Mouse (Mus musculus): ENCODE measurements around the gene Tlr2. TPM values are rescaled to one million over a fixed set of nuclear protein-coding genes. Genes with fewer than 3 reads are reported as not detected.
A peak's percentile ranks its signal among the peaks of the same experiment; 100 is the strongest.

The Tlr2 gene
- polyA plus RNA-seq, 1 experiment from 2014 or later = 1.4 TPM

DNA sequence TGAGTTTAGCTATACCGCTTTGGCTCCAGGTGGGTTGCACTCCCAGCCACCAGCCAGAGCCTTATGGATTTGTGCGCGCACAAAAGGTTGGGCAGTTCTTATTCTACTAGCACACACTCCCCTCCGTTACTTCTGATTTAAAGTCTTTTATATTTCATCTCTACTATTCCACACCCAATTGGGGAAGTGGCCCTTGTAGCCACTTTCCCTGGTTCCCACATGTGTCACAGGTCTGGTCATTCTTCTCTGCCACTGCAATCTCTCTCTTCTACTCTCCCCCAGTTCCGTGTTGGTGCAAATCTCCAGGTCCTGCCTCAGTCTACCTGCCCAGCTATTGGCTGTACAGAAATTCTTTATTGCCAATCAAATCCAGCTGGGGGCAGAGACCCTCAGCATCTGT, 14.1 kb upstream of the Tlr2 start:
- Histone ChIP-seq H3K4me3 (ENCODE audit: low read depth, low read length) (no peak overlapping the region), H3K9ac (ENCODE audit: low read length) (no peak overlapping the region), H3K4me1 (replicated peaks; ENCODE audit: control insufficient read depth, insufficient read depth, low read length) (no peaks in the 10 kb centered on the region), H3K27me3 (ENCODE audit: control insufficient read depth, insufficient read depth, low read length) (no peaks in the 10 kb centered on the region), H3K36me3 (ENCODE audit: control insufficient read depth, insufficient read depth, low read length) (no peaks in the 10 kb centered on the region), H3K9me3 (ENCODE audit: control insufficient read depth, low read length) (no peaks in the 10 kb centered on the region), H3K27ac (ENCODE audit: low read depth, low read length) (no peak overlapping the region), H3K4me2 (ENCODE audit: low read depth, low read length, severe bottlenecking) (no peak overlapping the region)
- DNase-seq (ENCODE audit: low spot score) = no peak
- WGBS = 87% methylated on average over 5 of the region's 5 CpGs
- no peak for ATAC-seq (replicated peaks; ENCODE audit: low FRiP score)

DNA sequence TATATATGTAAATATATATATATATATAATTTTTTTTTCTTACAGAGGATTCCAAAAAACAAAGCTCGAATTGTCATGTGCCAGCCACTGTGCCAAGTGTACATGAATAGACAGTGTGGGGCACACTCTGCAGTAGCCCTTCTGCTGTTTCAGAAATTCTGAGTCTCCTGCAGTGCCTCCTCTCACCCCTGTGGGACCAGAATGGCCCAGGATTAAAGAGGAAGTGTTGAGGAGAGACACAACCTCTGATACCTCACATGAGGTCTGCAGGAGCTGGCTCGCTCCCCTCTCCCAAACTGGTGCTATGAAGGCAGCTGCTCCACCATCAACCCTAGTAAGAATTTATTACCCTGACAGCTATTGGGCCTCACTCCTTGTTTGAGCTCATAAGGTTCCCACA, 7.8 kb upstream of the Tlr2 start:
- no peak for DNase-seq (ENCODE audit: low spot score)
- ATAC-seq (replicated peaks; ENCODE audit: low FRiP score) = no peak
- Histone ChIP-seq H3K9me3 (ENCODE audit: control insufficient read depth, low read length) (no peaks in the 10 kb centered on the region), H3K4me1 (replicated peaks; ENCODE audit: control insufficient read depth, insufficient read depth, low read length) (no peaks in the 10 kb centered on the region), H3K4me2 (ENCODE audit: low read depth, low read length, severe bottlenecking) (no peak overlapping the region), H3K9ac (ENCODE audit: low read length) (no peak overlapping the region), H3K27ac (ENCODE audit: low read depth, low read length) (no peak overlapping the region), H3K36me3 (ENCODE audit: control insufficient read depth, insufficient read depth, low read length) (no peaks in the 10 kb centered on the region), H3K27me3 (ENCODE audit: control insufficient read depth, insufficient read depth, low read length) (no peaks in the 10 kb centered on the region), H3K4me3 (ENCODE audit: low read depth, low read length) (no peak overlapping the region)
- 88% methylated on average over 2 of the region's 2 CpGs for WGBS

DNA sequence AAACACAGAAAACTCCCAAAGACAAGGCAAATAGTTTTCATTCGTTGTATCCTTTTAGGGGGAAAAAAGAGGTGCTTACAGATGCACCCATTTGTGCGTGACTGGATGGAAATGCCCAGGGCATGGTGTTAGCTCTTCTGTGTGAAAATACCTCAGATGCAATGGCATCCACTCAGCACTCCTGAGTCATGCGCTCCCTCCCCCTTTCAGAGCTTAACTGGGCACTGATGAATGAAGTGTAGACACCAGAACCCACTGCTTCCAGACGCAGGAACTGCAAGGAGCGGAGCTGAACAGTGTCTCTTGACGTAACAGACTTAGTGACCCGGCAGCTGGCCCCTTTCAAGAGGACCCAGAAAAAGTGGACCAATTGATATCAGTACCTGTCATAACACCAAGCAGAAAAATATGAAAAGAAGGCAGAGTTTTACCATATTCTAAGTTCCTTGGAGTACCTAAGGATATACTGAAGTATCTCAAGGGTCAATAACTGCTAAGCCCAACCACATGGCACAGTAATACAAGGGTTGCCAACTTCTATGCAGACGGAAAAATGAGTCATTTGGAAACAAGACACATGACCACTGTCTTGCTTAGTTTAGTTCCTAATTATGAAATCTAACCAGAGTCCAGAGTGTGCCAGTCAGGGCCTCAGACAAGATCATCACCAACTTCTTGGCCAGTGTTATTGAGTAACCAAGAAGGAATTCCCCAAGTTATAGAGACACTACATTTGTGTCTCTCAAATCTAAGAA, 3.4 kb upstream of the Tlr2 start:
- Histone ChIP-seq H3K4me2 (ENCODE audit: low read depth, low read length, severe bottlenecking) (no peak overlapping the region), H3K4me1 (replicated peaks; ENCODE audit: control insufficient read depth, insufficient read depth, low read length) (0 out of 2 replicates have a peak, but pooled peaks cover 3% of the 10 kb centered on the region), H3K36me3 (ENCODE audit: control insufficient read depth, insufficient read depth, low read length) (no peaks in the 10 kb centered on the region), H3K9ac (ENCODE audit: low read length) (no peak overlapping the region), H3K9me3 (ENCODE audit: control insufficient read depth, low read length) (no peaks in the 10 kb centered on the region), H3K4me3 (ENCODE audit: low read depth, low read length) (no peak overlapping the region), H3K27me3 (ENCODE audit: control insufficient read depth, insufficient read depth, low read length) (no peaks in the 10 kb centered on the region; the same call in 1 of the 2 replicates), H3K27ac (ENCODE audit: low read depth, low read length) (no peak overlapping the region)
- DNase-seq (ENCODE audit: low spot score) = peak; percentile 34
- 73% methylated on average over 8 of the region's 8 CpGs for WGBS
- ATAC-seq (replicated peaks; ENCODE audit: low FRiP score) = no peak

DNA sequence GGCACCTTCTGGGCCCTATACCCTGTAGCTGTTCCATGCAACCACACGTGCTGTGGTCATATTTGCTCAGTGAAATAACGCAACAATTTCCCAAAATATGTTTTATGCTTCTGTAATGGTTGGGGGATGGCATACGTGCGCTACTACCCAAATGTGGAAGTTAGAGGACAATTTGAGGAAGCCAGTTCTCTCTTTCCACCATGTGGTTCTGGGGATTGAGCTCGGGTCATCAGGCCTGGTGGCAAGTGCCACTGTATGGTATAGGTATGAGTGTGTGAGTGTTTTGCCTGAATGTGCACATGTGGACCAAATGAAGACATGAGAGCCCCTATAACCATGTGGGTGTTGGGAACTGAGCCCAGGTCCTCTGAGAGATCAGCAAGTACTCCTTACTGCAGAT, 2.1 kb downstream of the Tlr2 start:
- Histone ChIP-seq H3K27me3 (ENCODE audit: control insufficient read depth, insufficient read depth, low read length) (no peaks in the 10 kb centered on the region; the same call in 1 of the 2 replicates), H3K4me3 (ENCODE audit: low read depth, low read length) (no peak overlapping the region), H3K9ac (ENCODE audit: low read length) (no peak overlapping the region), H3K27ac (ENCODE audit: low read depth, low read length) (no peak overlapping the region), H3K4me1 (replicated peaks; ENCODE audit: control insufficient read depth, insufficient read depth, low read length) (0 out of 2 replicates have a peak, but pooled peaks cover 3% of the 10 kb centered on the region), H3K9me3 (ENCODE audit: control insufficient read depth, low read length) (no peaks in the 10 kb centered on the region), H3K4me2 (ENCODE audit: low read depth, low read length, severe bottlenecking) (no peak overlapping the region), H3K36me3 (ENCODE audit: control insufficient read depth, insufficient read depth, low read length) (no peaks in the 10 kb centered on the region)
- WGBS = 93% methylated on average over 5 of the region's 5 CpGs
- DNase-seq (ENCODE audit: low spot score) (peak; percentile 42), ATAC-seq (replicated peaks; ENCODE audit: low FRiP score) (no peak)

DNA sequence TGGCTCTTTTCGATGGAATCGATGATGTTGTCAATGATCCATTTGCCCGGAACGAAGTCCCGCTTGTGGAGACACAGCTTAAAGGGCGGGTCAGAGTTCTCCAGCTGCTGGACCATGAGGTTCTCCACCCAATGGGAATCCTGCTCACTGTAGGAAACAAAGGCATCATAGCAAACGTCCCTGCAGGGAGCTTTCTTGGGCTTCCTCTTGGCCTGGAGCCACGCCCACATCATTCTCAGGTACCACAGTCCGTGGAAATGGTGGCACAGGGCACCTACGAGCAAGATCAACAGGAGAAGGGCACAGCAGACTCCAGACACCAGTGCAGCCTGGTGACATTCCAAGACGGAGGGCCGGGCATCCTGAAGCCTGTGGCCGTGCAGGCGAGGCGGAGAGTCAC, 4.9 kb downstream of the Tlr2 start:
- Histone ChIP-seq H3K9me3 (ENCODE audit: control insufficient read depth, low read length) (no peaks in the 10 kb centered on the region), H3K27ac (ENCODE audit: low read depth, low read length) (no peak overlapping the region), H3K4me3 (ENCODE audit: low read depth, low read length) (no peak overlapping the region), H3K27me3 (ENCODE audit: control insufficient read depth, insufficient read depth, low read length) (no peaks in the 10 kb centered on the region; the same call in 1 of the 2 replicates), H3K36me3 (ENCODE audit: control insufficient read depth, insufficient read depth, low read length) (no peaks in the 10 kb centered on the region), H3K4me1 (replicated peaks; ENCODE audit: control insufficient read depth, insufficient read depth, low read length) (0 out of 2 replicates have a peak, but pooled peaks cover 3% of the 10 kb centered on the region), H3K9ac (ENCODE audit: low read length) (no peak overlapping the region), H3K4me2 (ENCODE audit: low read depth, low read length, severe bottlenecking) (no peak overlapping the region)
- no peak for DNase-seq (ENCODE audit: low spot score)
- WGBS = 87% methylated on average over 15 of the region's 15 CpGs
- ATAC-seq (replicated peaks; ENCODE audit: low FRiP score) = no peak

DNA sequence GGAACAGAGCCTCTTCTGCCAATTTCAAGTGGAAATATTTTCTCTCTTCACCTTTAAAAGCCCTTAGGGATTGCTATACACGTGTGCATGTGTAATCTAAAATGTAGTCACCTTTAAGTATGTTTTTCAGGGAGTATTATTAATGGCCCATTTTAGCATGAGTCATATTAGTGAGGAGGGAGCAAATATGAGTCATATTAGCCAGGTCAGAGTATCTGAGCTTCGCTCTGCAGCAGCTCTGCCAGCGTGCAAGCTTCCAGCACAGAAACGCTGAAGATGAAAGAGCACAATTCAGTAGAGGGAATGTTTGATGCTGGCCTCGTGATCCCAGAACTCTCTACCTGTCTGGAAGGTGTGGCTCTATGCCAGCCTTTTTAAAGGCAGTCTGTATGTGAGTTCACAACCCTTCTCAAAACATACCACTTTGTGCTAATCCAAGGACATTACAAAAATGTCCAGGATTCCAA, 13.4 kb downstream of the Tlr2 start:
- Histone ChIP-seq H3K9ac (ENCODE audit: low read length) (no peak overlapping the region), H3K4me3 (ENCODE audit: low read depth, low read length) (no peak overlapping the region), H3K36me3 (ENCODE audit: control insufficient read depth, insufficient read depth, low read length) (no peaks in the 10 kb centered on the region), H3K27me3 (ENCODE audit: control insufficient read depth, insufficient read depth, low read length) (no peaks in the 10 kb centered on the region), H3K4me1 (replicated peaks; ENCODE audit: control insufficient read depth, insufficient read depth, low read length) (no peaks in the 10 kb centered on the region), H3K27ac (ENCODE audit: low read depth, low read length) (no peak overlapping the region), H3K4me2 (ENCODE audit: low read depth, low read length, severe bottlenecking) (no peak overlapping the region), H3K9me3 (ENCODE audit: control insufficient read depth, low read length) (no peaks in the 10 kb centered on the region)
- DNase-seq (ENCODE audit: low spot score) = peak; percentile 6
- no peak for ATAC-seq (replicated peaks; ENCODE audit: low FRiP score)
- WGBS = 82% methylated on average over 5 of the region's 5 CpGs

DNA sequence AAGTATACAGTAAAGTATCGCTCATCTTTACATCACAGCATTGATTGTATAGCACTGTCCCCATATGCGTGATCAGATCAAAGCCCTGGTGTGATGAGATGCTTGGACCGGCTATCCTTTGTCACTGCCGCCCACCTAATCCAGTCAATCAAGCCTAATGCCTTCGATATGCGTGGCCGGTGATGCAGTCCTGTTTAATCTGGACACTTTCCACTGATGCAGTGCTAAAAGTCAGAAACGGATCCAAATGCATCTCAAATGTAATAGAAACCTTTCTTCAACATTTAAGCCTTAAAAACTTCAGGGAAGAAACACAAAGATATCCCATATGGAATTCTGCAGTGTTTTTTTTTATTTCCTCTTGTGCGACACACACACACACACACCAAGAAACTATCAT, 13.9 kb downstream of the Tlr2 start:
- ATAC-seq (replicated peaks; ENCODE audit: low FRiP score) (no peak), DNase-seq (ENCODE audit: low spot score) (no peak)
- no peak overlapping the region for H3K27ac ChIP-seq (ENCODE audit: low read depth, low read length)
- H3K4me3 ChIP-seq (ENCODE audit: low read depth, low read length) = no peak overlapping the region
- H3K27me3 ChIP-seq (ENCODE audit: control insufficient read depth, insufficient read depth, low read length) = no peaks in the 10 kb centered on the region
- H3K9ac ChIP-seq (ENCODE audit: low read length) = no peak overlapping the region
- WGBS = 88% methylated on average over 9 of the region's 9 CpGs
- no peaks in the 10 kb centered on the region for H3K36me3 ChIP-seq (ENCODE audit: control insufficient read depth, insufficient read depth, low read length)
- no peaks in the 10 kb centered on the region for H3K9me3 ChIP-seq (ENCODE audit: control insufficient read depth, low read length)
- no peak overlapping the region for H3K4me2 ChIP-seq (ENCODE audit: low read depth, low read length, severe bottlenecking)
- H3K4me1 ChIP-seq (replicated peaks; ENCODE audit: control insufficient read depth, insufficient read depth, low read length) = no peaks in the 10 kb centered on the region

DNA sequence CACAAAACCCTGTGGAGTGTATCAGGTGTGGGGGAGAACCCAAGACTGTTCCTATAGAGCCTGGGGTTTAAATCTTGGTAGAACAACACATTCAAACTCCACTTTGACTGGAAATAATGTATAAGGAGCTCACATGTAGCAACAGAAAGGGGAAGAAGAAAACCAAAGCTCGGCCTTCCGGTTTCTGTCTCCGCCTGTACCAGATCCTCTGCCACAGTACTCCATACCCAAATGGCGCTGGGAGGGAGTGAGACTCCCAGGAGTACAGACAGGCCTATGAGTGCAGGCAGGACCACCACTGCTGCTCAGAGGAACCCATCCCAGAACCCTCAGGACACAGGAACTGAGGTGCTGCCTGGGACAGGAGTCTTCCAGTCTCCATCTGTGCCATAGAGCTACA, 17.8 kb downstream of the Tlr2 start:
- peak; percentile 23 for DNase-seq (ENCODE audit: low spot score)
- H3K4me3 ChIP-seq (ENCODE audit: low read depth, low read length) = no peak overlapping the region
- 92% methylated on average over 4 of the region's 4 CpGs for WGBS
- H3K4me1 ChIP-seq (replicated peaks; ENCODE audit: control insufficient read depth, insufficient read depth, low read length) = no peaks in the 10 kb centered on the region
- H3K4me2 ChIP-seq (ENCODE audit: low read depth, low read length, severe bottlenecking) = no peak overlapping the region
- H3K9ac ChIP-seq (ENCODE audit: low read length) = no peak overlapping the region
- H3K36me3 ChIP-seq (ENCODE audit: control insufficient read depth, insufficient read depth, low read length) = no peaks in the 10 kb centered on the region
- ATAC-seq (replicated peaks; ENCODE audit: low FRiP score) = no peak
- H3K27ac ChIP-seq (ENCODE audit: low read depth, low read length) = no peak overlapping the region
- H3K9me3 ChIP-seq (ENCODE audit: control insufficient read depth, low read length) = no peaks in the 10 kb centered on the region
- H3K27me3 ChIP-seq (ENCODE audit: control insufficient read depth, insufficient read depth, low read length) = no peaks in the 10 kb centered on the region

DNA sequence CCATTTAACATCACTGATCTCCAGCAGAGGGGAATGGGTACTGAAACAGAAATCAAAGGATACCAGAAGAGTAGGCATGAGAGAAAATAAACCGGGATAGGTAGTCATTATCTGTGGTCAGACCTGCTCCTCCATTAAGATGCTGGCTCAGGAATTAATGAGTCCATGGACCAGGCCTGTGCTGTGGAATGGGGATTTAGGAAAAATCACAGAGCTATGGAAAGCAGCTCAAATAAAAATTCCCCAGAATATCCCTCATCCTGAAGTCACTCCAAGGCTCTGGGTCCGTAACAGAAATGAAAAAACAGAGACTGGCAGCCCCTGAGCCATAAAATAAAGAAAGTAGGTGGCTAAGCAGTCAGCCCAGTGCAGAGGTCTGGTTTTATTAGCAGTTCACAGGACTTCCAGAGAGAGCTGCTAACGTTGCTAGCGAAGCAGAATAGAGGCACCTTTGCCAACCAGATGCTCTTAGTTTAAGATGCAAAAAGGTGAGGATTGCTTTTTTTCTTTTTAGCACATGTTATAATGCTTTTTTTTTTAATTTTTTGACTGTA, 25.1 kb downstream of the Tlr2 start:
- H3K36me3 ChIP-seq (ENCODE audit: control insufficient read depth, insufficient read depth, low read length) = no peaks in the 10 kb centered on the region
- DNase-seq (ENCODE audit: low spot score) (no peak), ATAC-seq (replicated peaks; ENCODE audit: low FRiP score) (no peak)
- H3K4me3 ChIP-seq (ENCODE audit: low read depth, low read length) = no peak overlapping the region
- no peaks in the 10 kb centered on the region for H3K27me3 ChIP-seq (ENCODE audit: control insufficient read depth, insufficient read depth, low read length)
- H3K4me1 ChIP-seq (replicated peaks; ENCODE audit: control insufficient read depth, insufficient read depth, low read length) = no peaks in the 10 kb centered on the region
- no peak overlapping the region for H3K9ac ChIP-seq (ENCODE audit: low read length)
- H3K27ac ChIP-seq (ENCODE audit: low read depth, low read length) = no peak overlapping the region
- no peak overlapping the region for H3K4me2 ChIP-seq (ENCODE audit: low read depth, low read length, severe bottlenecking)
- H3K9me3 ChIP-seq (ENCODE audit: control insufficient read depth, low read length) = no peaks in the 10 kb centered on the region
- WGBS = 82% methylated on average over 4 of the region's 4 CpGs

All from forebrain, embryonic 11.5 days (tissue).